Mouse (Mus musculus) liver, embryonic 14.5 days (tissue): ENCODE measurements around the gene Adsl. TPM values are rescaled to one million over a fixed set of nuclear protein-coding genes. Genes with fewer than 3 reads are reported as not detected.

Experiments
- ATAC-seq: fragments of 200-750 bp; cut with Nextera tagmentation; 2 replicates; pipeline ENCODE4 v1.8.0; 2017; ENCODE audit warnings: moderate number of reproducible peaks, mild to moderate bottlenecking, moderate library complexity; ENCODE audit not compliant: insufficient read depth
- DNase-seq, 3 experiments: peaks; one replicate each; pipeline ENCODE4 v3.0.0-alpha.2; 2012 to 2013; ENCODE audit warnings: low read depth in 3 of 3, low spot score in 3 of 3
- H3K27ac ChIP-seq: fragments of 300-500 bp; sonication (generic); 2 replicates; pipeline ENCODE4 v1.5.1; 2014; ENCODE audit warnings: moderate library complexity, mild to moderate bottlenecking, control low read depth, inconsistent platforms
- H3K27me3 ChIP-seq: fragments of 300-500 bp; sonication (generic); 2 replicates; pipeline ENCODE4 v1.6.1; 2014; ENCODE audit warnings: mild to moderate bottlenecking, low read length, moderate library complexity; ENCODE audit not compliant: control insufficient read depth, insufficient read depth
- H3K36me3 ChIP-seq: fragments of 300-500 bp; sonication (generic); replicated peaks from 2 replicates; pipeline ENCODE4 v1.6.1; 2014; ENCODE audit warnings: low read depth; ENCODE audit not compliant: control insufficient read depth, insufficient read depth
- H3K4me1 ChIP-seq, 2 experiments: fragments of 200-500 bp in 1 of 2; fragments of 300-500 bp in 1 of 2; sonication (generic) in 1 of 2; replicated peaks; 2 replicates each; pipeline ENCODE4 v1.6.1; 2012 to 2014; ENCODE audit warnings: antibody characterized with exemption in 1 of 2, inconsistent platforms in 1 of 2, low read length in 1 of 2; ENCODE audit not compliant: control insufficient read depth in 2 of 2, insufficient read depth in 2 of 2
- H3K4me2 ChIP-seq: fragments of 300-500 bp; sonication (generic); 2 replicates; pipeline ENCODE4 v1.6.1; 2014; ENCODE audit warnings: low read depth, mild to moderate bottlenecking, control low read depth, moderate library complexity
- H3K4me3 ChIP-seq, 2 experiments: fragments of 200-500 bp in 1 of 2; fragments of 300-500 bp in 1 of 2; sonication (generic) in 1 of 2; 2 replicates each; pipeline ENCODE4 v1.5.1; 2012 to 2014; ENCODE audit warnings: low read depth in 2 of 2, low read length in 2 of 2, mild to moderate bottlenecking in 2 of 2, control low read depth in 1 of 2, inconsistent platforms in 1 of 2, moderate library complexity in 1 of 2; ENCODE audit not compliant: insufficient read depth in 1 of 2
- H3K9ac ChIP-seq: fragments of 300-500 bp; sonication (generic); replicated peaks from 2 replicates; pipeline ENCODE4 v1.6.1; 2014; ENCODE audit warnings: mild to moderate bottlenecking, control low read depth, moderate library complexity
- H3K9me3 ChIP-seq: fragments of 300-500 bp; sonication (generic); 2 replicates; pipeline ENCODE4 v1.6.1; 2016; ENCODE audit warnings: low read length, mixed read lengths; ENCODE audit not compliant: control insufficient read depth
- CTCF ChIP-seq: IDR thresholded peaks from 2 replicates; pipeline ENCODE4 v1.5.1; 2016; ENCODE audit warnings: antibody characterized with exemption, low read depth, control low read depth
- EP300 ChIP-seq: IDR thresholded peaks from 2 replicates; pipeline ENCODE4 v1.6.1; 2016; ENCODE audit warnings: antibody characterized with exemption, low read depth
- WGBS: fragments of 180-500 bp; shearing (Covaris S2); extraction: QIAGEN DNeasy Blood & Tissue Kit; methylation state at CpG from one replicate; pipeline ENCODE4 v1.1.7; 2014; ENCODE audit not compliant: insufficient replicate concordance; 5-methylcytosine and 5-hydroxymethylcytosine counted together
- polyA plus RNA-seq, 2 experiments: library from polyadenylated mRNA; depleted of rRNA in 1 of 2; stranded (reverse) in 1 of 2; unstranded in 1 of 2; fragments of >200 nt; fragmentation: Nextera tagmentation in 1 of 2; extraction: Ambion mirVana in 1 of 2; gene quantifications; 2 replicates each; pipeline versions ENCODE4 v1.2.1 to v1.2.3; 2012 to 2014

The Adsl gene
- polyA plus RNA-seq, 2 experiments, result 43.8 to 48.2 TPM

DNA sequence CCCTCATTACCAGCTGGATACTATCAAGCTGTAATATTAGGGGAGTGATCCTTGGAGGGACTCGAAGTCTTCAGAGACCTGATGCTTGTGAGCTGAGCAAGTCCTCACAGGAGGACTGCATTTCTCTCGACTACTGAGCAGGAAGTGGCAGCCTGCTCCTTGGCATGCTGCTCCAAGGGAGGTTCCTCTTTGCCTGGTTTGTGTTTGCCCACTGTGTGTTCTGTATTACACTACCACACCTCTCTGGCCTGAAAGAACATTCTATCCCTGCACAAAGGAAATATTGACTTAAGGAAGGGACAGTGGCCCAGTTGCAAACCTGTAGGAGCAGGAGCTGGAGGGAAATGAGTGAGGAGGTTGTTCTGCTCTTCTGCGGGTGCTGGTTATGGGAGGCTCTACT is 41.4 kb downstream of the Adsl start:
- no peak for TF ChIP-seq CTCF
- no peak for TF ChIP-seq EP300
- Histone ChIP-seq H3K9ac (no peak overlapping the region), H3K36me3 (no peaks in the 10 kb centered on the region), H3K27ac (no peak overlapping the region), H3K27me3 (no peaks in the 10 kb centered on the region), H3K9me3 (no peaks in the 10 kb centered on the region), H3K4me3 (no peak overlapping the region), H3K4me1 (peaks cover 2 to 10% of the 10 kb centered on the region in 2 experiments; a peak in 3 of 4 replicates), H3K4me2 (no peak overlapping the region)
- no peak for ATAC-seq
- DNase-seq, result no peak
- WGBS, result 42% methylated on average over 3 of the region's 3 CpGs

GRCm38 (mm10) chr15:80994959-80995358 is 46.7 kb downstream of the Adsl start:
- no peak for DNase-seq
- 86% methylated on average over 5 of the region's 5 CpGs for WGBS

DNA sequence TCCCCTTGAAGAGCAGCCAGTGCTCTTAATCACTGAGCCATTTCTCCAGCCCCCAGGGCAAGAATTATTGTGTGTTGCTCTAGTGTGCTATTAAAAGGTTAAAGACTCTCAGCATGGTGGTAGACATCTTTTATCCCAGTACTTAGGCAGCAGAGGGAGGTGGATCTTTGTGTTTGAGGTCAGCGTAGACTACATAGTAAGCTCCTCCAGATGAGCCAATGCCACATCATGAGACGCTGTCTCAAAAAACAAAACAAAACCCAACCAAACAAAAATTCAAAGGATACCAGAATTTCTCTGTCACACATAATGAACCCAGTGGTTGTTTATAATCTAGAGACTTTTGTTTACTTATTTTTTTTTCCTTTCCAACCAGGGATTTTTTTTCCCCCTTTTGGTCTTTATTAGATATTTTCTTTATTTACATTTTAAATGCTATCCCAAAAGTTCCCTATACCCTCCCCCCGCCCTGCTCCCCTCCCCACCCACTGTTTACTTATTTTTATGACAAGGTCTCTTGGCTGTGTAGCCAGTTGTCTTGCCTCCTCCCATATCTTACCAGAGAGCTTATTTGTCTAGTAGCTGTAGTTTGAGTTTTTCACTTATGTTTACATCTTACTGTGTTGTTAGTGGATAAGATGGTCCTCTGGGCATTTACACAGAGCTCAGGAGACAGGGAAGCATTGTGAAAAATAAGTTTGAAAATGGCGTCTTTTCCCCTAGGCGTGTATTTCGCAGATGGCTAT is 48.0 kb downstream of the Adsl start:
- H3K27ac ChIP-seq, result no peak overlapping the region
- TF ChIP-seq EP300, result no peak
- no peak for TF ChIP-seq CTCF

More at GRCm38 (mm10) chr15:80994959-80995358, 46.7 kb downstream of the Adsl start:
- no peak overlapping the region for H3K9ac ChIP-seq
- TF ChIP-seq EP300, result no peak
- TF ChIP-seq CTCF, result no peak
- no peak overlapping the region for H3K4me2 ChIP-seq
- ATAC-seq, result no peak
- H3K4me3 ChIP-seq, result no peak overlapping the region
- H3K4me1 ChIP-seq, result peaks cover 7 to 12% of the 10 kb centered on the region in 2 experiments
- no peaks in the 10 kb centered on the region for H3K36me3 ChIP-seq
- no peaks in the 10 kb centered on the region for H3K9me3 ChIP-seq
- H3K27ac ChIP-seq, result no peak overlapping the region
- no peaks in the 10 kb centered on the region for H3K27me3 ChIP-seq

DNA sequence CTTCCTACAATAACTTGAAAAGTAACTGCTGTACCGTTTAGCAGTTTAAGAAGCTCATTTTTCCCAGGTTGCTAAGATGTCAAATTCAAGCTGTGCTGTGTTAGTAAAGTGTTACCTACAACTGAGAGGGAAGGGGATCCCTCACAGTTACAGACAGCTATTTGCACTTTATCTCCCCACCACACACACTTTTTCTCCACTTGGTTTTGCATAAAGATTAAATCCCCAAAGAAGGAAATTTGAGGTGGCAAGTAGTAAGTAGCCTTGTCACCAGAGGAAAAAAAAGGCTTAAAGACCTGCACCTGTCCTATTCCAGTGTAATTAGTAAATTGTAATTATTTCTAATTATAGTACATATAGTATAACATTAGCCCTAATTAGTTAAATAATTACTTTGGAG is 48.8 kb downstream of the Adsl start:
- DNase-seq (no peak), ATAC-seq (no peak)
- no peaks in the 10 kb centered on the region for H3K36me3 ChIP-seq
- H3K4me1 ChIP-seq, result peaks cover 10 to 19% of the 10 kb centered on the region in 2 experiments
- H3K27me3 ChIP-seq, result no peaks in the 10 kb centered on the region
- no peak overlapping the region; the same call in 1 of the 2 replicates for H3K9ac ChIP-seq
- H3K27ac ChIP-seq, result no peak overlapping the region
- H3K4me3 ChIP-seq, result no peak overlapping the region
- WGBS, result 28% methylated on average over 1 of the region's 1 CpGs
- H3K4me2 ChIP-seq, result no peak overlapping the region
- TF ChIP-seq CTCF, result no peak
- peak; percentile 32; the same call in 1 of the 2 replicates for TF ChIP-seq EP300
- H3K9me3 ChIP-seq, result no peaks in the 10 kb centered on the region

More for the DNA sequence above, 48.0 kb downstream of the Adsl start:
- Histone ChIP-seq H3K4me2 (no peak overlapping the region), H3K27me3 (no peaks in the 10 kb centered on the region), H3K9me3 (no peaks in the 10 kb centered on the region), H3K4me3 (no peak overlapping the region), H3K36me3 (no peaks in the 10 kb centered on the region), H3K4me1 (peaks cover 10 to 19% of the 10 kb centered on the region in 2 experiments), H3K9ac (no peak overlapping the region)
- WGBS, result 79% methylated on average over 6 of the region's 6 CpGs
- ATAC-seq (no peak), DNase-seq (no peak)

- Histone ChIP-seq H3K27me3 (no peaks in the 10 kb centered on the region), H3K27ac (no peak overlapping the region), H3K4me2 (no peak overlapping the region), H3K4me1 (peaks cover 10 to 21% of the 10 kb centered on the region in 2 experiments), H3K9ac (no peak overlapping the region), H3K36me3 (no peaks in the 10 kb centered on the region), H3K4me3 (no peak overlapping the region), H3K9me3 (no peaks in the 10 kb centered on the region)
- TF ChIP-seq CTCF (no peak), EP300 (no peak)
- ATAC-seq, result peak; percentile 53
- DNase-seq, result no peak
- 2% methylated on average over 2 of the region's 4 CpGs for WGBS
These were observed 52.3 kb downstream of the Adsl start for GRCm38 (mm10) chr15:81000419-81001138.
